Mouse (Mus musculus): Measurements from ENCODE around the gene Gpbar1. TPM values are rescaled to one million over a fixed set of nuclear protein-coding genes. Genes with fewer than 3 reads are reported as not detected.
A peak's percentile ranks its signal among the peaks of the same experiment; 100 is the strongest.
"Not testable (repeated sequence)": the region's sequence is repeated elsewhere in the genome, so short reads cannot be mapped to it uniquely, and the experiment has no call there.

Gene Gpbar1
- polyA plus RNA-seq, 1 experiment = 3.1 TPM

- Histone ChIP-seq H3K4me1 (ENCODE audit: control insufficient read depth, insufficient read depth, insufficient read length, low read length) (peaks cover 4% of the 10 kb centered on the region; the same call in 1 of the 2 replicates), H3K36me3 (ENCODE audit: control insufficient read depth, insufficient read depth, low read length) (peaks cover 48% of the 10 kb centered on the region), H3K27ac (ENCODE audit: insufficient read depth, low read depth, low read length) (peak overlapping the region; percentile 13; the same call in 1 of the 2 replicates), H3K4me3 (ENCODE audit: low read depth, low read length) (peak overlapping the region; percentile 76), H3K27me3 (ENCODE audit: control insufficient read depth, insufficient read depth, low read length) (no peaks in the 10 kb centered on the region)
- TF ChIP-seq POLR2A (IDR thresholded peaks at IDR 0.05; ENCODE audit: low read depth, low read length) = no peak
- TF ChIP-seq CTCF (IDR thresholded peaks at IDR 0.05; ENCODE audit: extremely low read depth, insufficient read length, insufficient replicate concordance, low read depth, low read length) = no peak
- WGBS = 4% methylated on average over 15 of the region's 15 CpGs
Measured at GRCm38 (mm10) chr1:74283686-74284463, 5.5 kb downstream of the Gpbar1 start.

- under 1% methylated on average over 55 of the region's 56 CpGs for WGBS
- Histone ChIP-seq H3K27me3 (ENCODE audit: control insufficient read depth, insufficient read depth, low read length) (no peaks in the 10 kb centered on the region), H3K36me3 (ENCODE audit: control insufficient read depth, insufficient read depth, low read length) (peaks cover 51% of the 10 kb centered on the region), H3K4me3 (ENCODE audit: low read depth, low read length) (peak within 1 kb of the TSS; percentile 76), H3K27ac (ENCODE audit: insufficient read depth, low read depth, low read length) (peak within 1 kb of the TSS; percentile 13; the same call in 1 of the 2 replicates), H3K4me1 (ENCODE audit: control insufficient read depth, insufficient read depth, insufficient read length, low read length) (peaks cover 4% of the 10 kb centered on the region; the same call in 1 of the 2 replicates)
- TF ChIP-seq CTCF (IDR thresholded peaks at IDR 0.05; ENCODE audit: extremely low read depth, insufficient read length, insufficient replicate concordance, low read depth, low read length) = no peak
- peak; percentile 76; the same call in 1 of the 2 replicates for TF ChIP-seq POLR2A (IDR thresholded peaks at IDR 0.05; ENCODE audit: low read depth, low read length)
Measured at GRCm38 (mm10) chr1:74284543-74285160, 6.3 kb downstream of the Gpbar1 start, which contains the start of the genes Aamp and Pnkd. Gene Aamp (minus strand): TSS chr1:74284738. Gene Pnkd (plus strand): TSS chr1:74284930.

GRCm38 (mm10) chr1:74285212-74286010, 7.1 kb downstream of the Gpbar1 start:
- peak overlapping the region; percentile 69 for H3K4me3 ChIP-seq (ENCODE audit: low read depth, low read length)
- peaks cover 4% of the 10 kb centered on the region; the same call in 1 of the 2 replicates for H3K4me1 ChIP-seq (ENCODE audit: control insufficient read depth, insufficient read depth, insufficient read length, low read length)
- WGBS = 3% methylated on average over 23 of the region's 23 CpGs
- peaks cover 52% of the 10 kb centered on the region for H3K36me3 ChIP-seq (ENCODE audit: control insufficient read depth, insufficient read depth, low read length)
- no peak overlapping the region for H3K27ac ChIP-seq (ENCODE audit: insufficient read depth, low read depth, low read length)
- TF ChIP-seq POLR2A (IDR thresholded peaks at IDR 0.05; ENCODE audit: low read depth, low read length) = no peak
- TF ChIP-seq CTCF (IDR thresholded peaks at IDR 0.05; ENCODE audit: extremely low read depth, insufficient read length, insufficient replicate concordance, low read depth, low read length) = no peak
- no peaks in the 10 kb centered on the region for H3K27me3 ChIP-seq (ENCODE audit: control insufficient read depth, insufficient read depth, low read length)

- Histone ChIP-seq H3K27ac (ENCODE audit: insufficient read depth, low read depth, low read length) (0 out of 2 replicates have a peak overlapping the region, but pooled peaks have one; percentile 7), H3K36me3 (ENCODE audit: control insufficient read depth, insufficient read depth, low read length) (peaks cover 50% of the 10 kb centered on the region)
- not testable (repeated sequence) for H3K4me1 ChIP-seq (ENCODE audit: control insufficient read depth, insufficient read depth, insufficient read length, low read length); H3K4me3 ChIP-seq (ENCODE audit: low read depth, low read length); H3K27me3 ChIP-seq (ENCODE audit: control insufficient read depth, insufficient read depth, low read length)
- peak; percentile 20; the same call in 1 of the 2 replicates for TF ChIP-seq CTCF (IDR thresholded peaks at IDR 0.05; ENCODE audit: extremely low read depth, insufficient read length, insufficient replicate concordance, low read depth, low read length)
- 44% methylated on average over 16 of the region's 17 CpGs for WGBS
Measured at GRCm38 (mm10) chr1:74286869-74287607, 8.7 kb downstream of the Gpbar1 start.

GRCm38 (mm10) chr1:74288327-74288726, 10.0 kb downstream of the Gpbar1 start:
- no peak for TF ChIP-seq CTCF (IDR thresholded peaks at IDR 0.05; ENCODE audit: extremely low read depth, insufficient read length, insufficient replicate concordance, low read depth, low read length)
- no peak for TF ChIP-seq POLR2A (IDR thresholded peaks at IDR 0.05; ENCODE audit: low read depth, low read length)
- 63% methylated on average over 4 of the region's 4 CpGs for WGBS
- peaks cover 4% of the 10 kb centered on the region; the same call in 1 of the 2 replicates for H3K4me1 ChIP-seq (ENCODE audit: control insufficient read depth, insufficient read depth, insufficient read length, low read length)
- no peak overlapping the region for H3K4me3 ChIP-seq (ENCODE audit: low read depth, low read length)
- peaks cover 53% of the 10 kb centered on the region for H3K36me3 ChIP-seq (ENCODE audit: control insufficient read depth, insufficient read depth, low read length)
- H3K27me3 ChIP-seq (ENCODE audit: control insufficient read depth, insufficient read depth, low read length) = no peaks in the 10 kb centered on the region
- H3K27ac ChIP-seq (ENCODE audit: insufficient read depth, low read depth, low read length) = no peak overlapping the region

GRCm38 (mm10) chr1:74289248-74289647, 10.9 kb downstream of the Gpbar1 start:
- WGBS = 76% methylated on average over 9 of the region's 9 CpGs
- peaks cover 60% of the 10 kb centered on the region for H3K36me3 ChIP-seq (ENCODE audit: control insufficient read depth, insufficient read depth, low read length)
- H3K27me3 ChIP-seq (ENCODE audit: control insufficient read depth, insufficient read depth, low read length) = no peaks in the 10 kb centered on the region
- peaks cover 3% of the 10 kb centered on the region; the same call in 1 of the 2 replicates for H3K4me1 ChIP-seq (ENCODE audit: control insufficient read depth, insufficient read depth, insufficient read length, low read length)
- no peak overlapping the region for H3K27ac ChIP-seq (ENCODE audit: insufficient read depth, low read depth, low read length)
- no peak overlapping the region for H3K4me3 ChIP-seq (ENCODE audit: low read depth, low read length)
- TF ChIP-seq CTCF (IDR thresholded peaks at IDR 0.05; ENCODE audit: extremely low read depth, insufficient read length, insufficient replicate concordance, low read depth, low read length) (no peak), POLR2A (IDR thresholded peaks at IDR 0.05; ENCODE audit: low read depth, low read length) (no peak)
